Mouse (Mus musculus) heart, postnatal 0 days (tissue): ENCODE measurements around the gene Agmo.
A peak's percentile ranks its signal among the peaks of the same experiment; 100 is the strongest.

Experiments
- CTCF ChIP-seq: IDR thresholded peaks from 2 replicates; pipeline ENCODE4 v1.5.1; 2016; ENCODE audit warnings: antibody characterized with exemption, control low read depth, low read depth
- EP300 ChIP-seq: IDR thresholded peaks from 2 replicates; pipeline ENCODE4 v1.6.1; 2016; ENCODE audit warnings: antibody characterized with exemption, low read depth

GRCm38 (mm10) chr12:37268636-37269152 lies 27.3 kb downstream of the Agmo start:
- no peak for TF ChIP-seq CTCF
- 0 out of 2 replicates have a peak, but pooled peaks have one; percentile 29 for TF ChIP-seq EP300
